Mouse (Mus musculus) MEL (cell line): ENCODE results near the gene Pole3.

Experiments
- CTCF ChIP-seq, 3 experiments: IDR thresholded peaks in 2 of 3; conservative IDR thresholded peaks in 1 of 3; 2 replicates each; pipeline ENCODE4 v1.5.1; 2011 to 2012; ENCODE audit warnings: low read length in 3 of 3, low read depth in 2 of 3, mild to moderate bottlenecking in 2 of 3, improper control_type of control experiment in 1 of 3, inconsistent platforms in 1 of 3, mixed read lengths in 1 of 3, moderate library complexity in 1 of 3; ENCODE audit not compliant: control insufficient read depth in 1 of 3, insufficient read depth in 1 of 3, poor library complexity in 1 of 3, severe bottlenecking in 1 of 3
- EP300 ChIP-seq, 2 experiments: IDR thresholded peaks; 2 replicates each; pipeline ENCODE4 v1.6.1; 2011; ENCODE audit warnings: improper control_type of control experiment in 2 of 2, low read length in 2 of 2, low read depth in 1 of 2, mild to moderate bottlenecking in 1 of 2
- HCFC1 ChIP-seq: IDR thresholded peaks from 2 replicates; pipeline ENCODE4 v1.6.1; 2012; ENCODE audit warnings: low read depth, mild to moderate bottlenecking, inconsistent platforms, low read length, improper control_type of control experiment, moderate library complexity
- POLR2A ChIP-seq, 2 experiments: IDR thresholded peaks; 2 replicates each; pipeline ENCODE4 v1.6.1; 2011 to 2012; ENCODE audit warnings: low read length in 2 of 2, mild to moderate bottlenecking in 2 of 2, control low read depth in 1 of 2, improper control_type of control experiment in 1 of 2, low read depth in 1 of 2, moderate library complexity in 1 of 2; ENCODE audit not compliant: control insufficient read depth in 1 of 2, insufficient read depth in 1 of 2, poor library complexity in 1 of 2
- POLR2AphosphoS2 ChIP-seq: IDR thresholded peaks from 2 replicates; pipeline ENCODE4 v1.6.1; 2011; ENCODE audit warnings: low read length, improper control_type of control experiment
- RAD21 ChIP-seq: IDR thresholded peaks from 2 replicates; pipeline ENCODE4 v1.6.1; 2011; ENCODE audit warnings: mild to moderate bottlenecking, low read depth, low read length, improper control_type of control experiment
- SIN3A ChIP-seq: IDR thresholded peaks from 2 replicates; pipeline ENCODE4 v1.6.1; 2012; ENCODE audit warnings: low read length, improper control_type of control experiment, inconsistent platforms
- USF2 ChIP-seq, 2 experiments: IDR thresholded peaks; 2 replicates each; pipeline ENCODE4 v1.6.1; 2011 to 2012; ENCODE audit warnings: improper control_type of control experiment in 2 of 2, low read length in 2 of 2, borderline replicate concordance in 1 of 2, inconsistent platforms in 1 of 2, low read depth in 1 of 2, mild to moderate bottlenecking in 1 of 2; ENCODE audit not compliant: insufficient read depth in 1 of 2

DNA sequence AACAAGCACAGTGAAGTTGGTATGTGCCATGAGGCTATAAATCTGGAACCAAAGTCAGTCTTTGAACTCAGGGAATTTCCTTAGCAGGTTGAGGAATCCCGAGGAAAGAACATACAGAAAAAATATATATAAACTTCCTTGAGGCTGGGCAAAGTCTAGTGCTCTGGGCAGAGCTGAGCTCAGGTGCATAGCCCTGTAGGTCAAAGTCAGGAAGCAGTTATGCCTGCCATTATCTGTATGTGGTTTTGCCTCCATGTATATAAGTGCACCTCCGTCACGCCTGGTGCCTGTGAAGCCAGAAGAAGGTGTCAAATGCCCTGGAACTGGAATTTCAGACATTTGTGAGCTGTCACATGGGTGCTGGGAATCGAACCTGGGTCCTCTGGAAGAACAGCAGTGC lies 24.1 kb downstream of the Pole3 start:
- TF ChIP-seq POLR2A (IDR thresholded peaks at IDR 0.05; ENCODE audit: control insufficient read depth in 1 of 2, insufficient read depth in 1 of 2, low read depth in 1 of 2, low read length in 2 of 2, poor library complexity in 1 of 2) (no peak), POLR2AphosphoS2 (no peak), EP300 (IDR thresholded peaks at IDR 0.05; ENCODE audit: low read depth in 1 of 2, low read length in 2 of 2) (no peak), SIN3A (no peak), USF2 (IDR thresholded peaks at IDR 0.05; ENCODE audit: borderline replicate concordance in 1 of 2, insufficient read depth in 1 of 2, low read depth in 1 of 2, low read length in 2 of 2) (no peak), CTCF (IDR thresholded peaks at IDR 0.05 in 2 of 3, conservative IDR thresholded peaks at IDR 0.05 in 1 of 3; ENCODE audit: control insufficient read depth in 1 of 3, insufficient read depth in 1 of 3, low read depth in 2 of 3, low read length in 3 of 3, poor library complexity in 1 of 3, severe bottlenecking in 1 of 3) (no peak), HCFC1 (no peak), RAD21 (no peak)
